Mouse (Mus musculus): Measurements from ENCODE around the gene Gsk3b.
"Not testable (repeated sequence)": the region's sequence is repeated elsewhere in the genome, so short reads cannot be mapped to it uniquely, and the experiment has no call there.

The Gsk3b gene

GRCm38 (mm10) chr16:38114074-38114473 lies 25.3 kb downstream of the Gsk3b start:
- H3K4me3 ChIP-seq (replicated peaks; ENCODE audit: low read length), result no peak overlapping the region
- H3K4me1 ChIP-seq (replicated peaks; ENCODE audit: low read depth, low read length), result peaks cover 74% of the 10 kb centered on the region
- TF ChIP-seq POU5F1 (IDR thresholded peaks at IDR 0.05; ENCODE audit: borderline replicate concordance, low read length), result no peak
- no peak for TF ChIP-seq CTCF (conservative IDR thresholded peaks at IDR 0.05; ENCODE audit: low read length)
- no peak for TF ChIP-seq NANOG (IDR thresholded peaks at IDR 0.05; ENCODE audit: borderline replicate concordance, low read length)
- peaks cover 7% of the 10 kb centered on the region; the same call in 1 of the 2 replicates for H3K36me3 ChIP-seq (ENCODE audit: insufficient read depth, low read length)
- H3K9me3 ChIP-seq (ENCODE audit: low read length), result no peaks in the 10 kb centered on the region
- no peaks in the 10 kb centered on the region for H3K27me3 ChIP-seq (ENCODE audit: insufficient read depth, low read length)

- H3K36me3 ChIP-seq (ENCODE audit: insufficient read depth, low read length); H3K4me3 ChIP-seq (replicated peaks; ENCODE audit: low read length); H3K27me3 ChIP-seq (ENCODE audit: insufficient read depth, low read length); H3K9me3 ChIP-seq (ENCODE audit: low read length): not testable (repeated sequence)
- peaks cover 71% of the 10 kb centered on the region for H3K4me1 ChIP-seq (replicated peaks; ENCODE audit: low read depth, low read length)
Observed at GRCm38 (mm10) chr16:38117909-38118308, 29.1 kb downstream of the Gsk3b start.

GRCm38 (mm10) chr16:38118723-38119122 lies 29.9 kb downstream of the Gsk3b start:
- Histone ChIP-seq H3K9me3 (ENCODE audit: low read length) (no peaks in the 10 kb centered on the region), H3K36me3 (ENCODE audit: insufficient read depth, low read length) (peaks cover 7% of the 10 kb centered on the region; the same call in 1 of the 2 replicates), H3K27me3 (ENCODE audit: insufficient read depth, low read length) (no peaks in the 10 kb centered on the region), H3K4me3 (replicated peaks; ENCODE audit: low read length) (no peak overlapping the region), H3K4me1 (replicated peaks; ENCODE audit: low read depth, low read length) (peaks cover 67% of the 10 kb centered on the region)
- TF ChIP-seq POU5F1 (IDR thresholded peaks at IDR 0.05; ENCODE audit: borderline replicate concordance, low read length), result no peak
- TF ChIP-seq NANOG (IDR thresholded peaks at IDR 0.05; ENCODE audit: borderline replicate concordance, low read length), result no peak
- TF ChIP-seq CTCF (conservative IDR thresholded peaks at IDR 0.05; ENCODE audit: low read length), result no peak

- H3K9me3 ChIP-seq (ENCODE audit: low read length), result no peaks in the 10 kb centered on the region
- H3K36me3 ChIP-seq (ENCODE audit: insufficient read depth, low read length), result peaks cover 2% of the 10 kb centered on the region; the same call in 1 of the 2 replicates
- no peaks in the 10 kb centered on the region for H3K27me3 ChIP-seq (ENCODE audit: insufficient read depth, low read length)
- H3K4me3 ChIP-seq (replicated peaks; ENCODE audit: low read length), result no peak overlapping the region
- TF ChIP-seq NANOG (IDR thresholded peaks at IDR 0.05; ENCODE audit: borderline replicate concordance, low read length) (no peak), POU5F1 (IDR thresholded peaks at IDR 0.05; ENCODE audit: borderline replicate concordance, low read length) (no peak)
- peaks cover 62% of the 10 kb centered on the region for H3K4me1 ChIP-seq (replicated peaks; ENCODE audit: low read depth, low read length)
Observed at GRCm38 (mm10) chr16:38119286-38119685, 30.5 kb downstream of the Gsk3b start.

GRCm38 (mm10) chr16:38129171-38129570 lies 40.4 kb downstream of the Gsk3b start:
- no peak for TF ChIP-seq POU5F1 (IDR thresholded peaks at IDR 0.05; ENCODE audit: borderline replicate concordance, low read length)
- TF ChIP-seq NANOG (IDR thresholded peaks at IDR 0.05; ENCODE audit: borderline replicate concordance, low read length), result no peak
- no peak for TF ChIP-seq CTCF (conservative IDR thresholded peaks at IDR 0.05; ENCODE audit: low read length)
- no peaks in the 10 kb centered on the region for H3K36me3 ChIP-seq (ENCODE audit: insufficient read depth, low read length)
- peaks cover 49% of the 10 kb centered on the region for H3K4me1 ChIP-seq (replicated peaks; ENCODE audit: low read depth, low read length)
- H3K9me3 ChIP-seq (ENCODE audit: low read length), result no peaks in the 10 kb centered on the region
- H3K4me3 ChIP-seq (replicated peaks; ENCODE audit: low read length), result no peak overlapping the region
- no peaks in the 10 kb centered on the region for H3K27me3 ChIP-seq (ENCODE audit: insufficient read depth, low read length)

- H3K27me3 ChIP-seq (ENCODE audit: insufficient read depth, low read length), result no peaks in the 10 kb centered on the region
- TF ChIP-seq POU5F1 (IDR thresholded peaks at IDR 0.05; ENCODE audit: borderline replicate concordance, low read length) (no peak), NANOG (IDR thresholded peaks at IDR 0.05; ENCODE audit: borderline replicate concordance, low read length) (no peak), CTCF (conservative IDR thresholded peaks at IDR 0.05; ENCODE audit: low read length) (no peak)
- H3K9me3 ChIP-seq (ENCODE audit: low read length), result no peaks in the 10 kb centered on the region
- no peak overlapping the region for H3K4me3 ChIP-seq (replicated peaks; ENCODE audit: low read length)
- no peaks in the 10 kb centered on the region for H3K36me3 ChIP-seq (ENCODE audit: insufficient read depth, low read length)
- H3K4me1 ChIP-seq (replicated peaks; ENCODE audit: low read depth, low read length), result peaks cover 63% of the 10 kb centered on the region
Observed at GRCm38 (mm10) chr16:38131041-38131440, 42.2 kb downstream of the Gsk3b start.

GRCm38 (mm10) chr16:38131756-38132155 lies 43.0 kb downstream of the Gsk3b start:
- Histone ChIP-seq H3K4me3 (replicated peaks; ENCODE audit: low read length) (no peak overlapping the region), H3K4me1 (replicated peaks; ENCODE audit: low read depth, low read length) (peaks cover 71% of the 10 kb centered on the region), H3K27me3 (ENCODE audit: insufficient read depth, low read length) (no peaks in the 10 kb centered on the region), H3K9me3 (ENCODE audit: low read length) (no peaks in the 10 kb centered on the region), H3K36me3 (ENCODE audit: insufficient read depth, low read length) (no peaks in the 10 kb centered on the region)
- TF ChIP-seq POU5F1 (IDR thresholded peaks at IDR 0.05; ENCODE audit: borderline replicate concordance, low read length) (no peak), NANOG (IDR thresholded peaks at IDR 0.05; ENCODE audit: borderline replicate concordance, low read length) (no peak), CTCF (conservative IDR thresholded peaks at IDR 0.05; ENCODE audit: low read length) (no peak)

- TF ChIP-seq NANOG (IDR thresholded peaks at IDR 0.05; ENCODE audit: borderline replicate concordance, low read length) (no peak), CTCF (conservative IDR thresholded peaks at IDR 0.05; ENCODE audit: low read length) (no peak), POU5F1 (IDR thresholded peaks at IDR 0.05; ENCODE audit: borderline replicate concordance, low read length) (no peak)
- H3K27me3 ChIP-seq (ENCODE audit: insufficient read depth, low read length), result no peaks in the 10 kb centered on the region
Observed at GRCm38 (mm10) chr16:38132210-38132609, 43.4 kb downstream of the Gsk3b start.

GRCm38 (mm10) chr16:38137296-38137695 lies 48.5 kb downstream of the Gsk3b start:
- Histone ChIP-seq H3K4me1 (replicated peaks; ENCODE audit: low read depth, low read length) (peaks cover 50% of the 10 kb centered on the region), H3K27me3 (ENCODE audit: insufficient read depth, low read length) (no peaks in the 10 kb centered on the region), H3K4me3 (replicated peaks; ENCODE audit: low read length) (no peak overlapping the region), H3K36me3 (ENCODE audit: insufficient read depth, low read length) (no peaks in the 10 kb centered on the region), H3K9me3 (ENCODE audit: low read length) (no peaks in the 10 kb centered on the region)
- TF ChIP-seq NANOG (IDR thresholded peaks at IDR 0.05; ENCODE audit: borderline replicate concordance, low read length) (no peak), CTCF (conservative IDR thresholded peaks at IDR 0.05; ENCODE audit: low read length) (no peak; the same call in 1 of the 2 replicates), POU5F1 (IDR thresholded peaks at IDR 0.05; ENCODE audit: borderline replicate concordance, low read length) (no peak)

More at GRCm38 (mm10) chr16:38132210-38132609, 43.4 kb downstream of the Gsk3b start:
- Histone ChIP-seq H3K4me1 (replicated peaks; ENCODE audit: low read depth, low read length) (peaks cover 70% of the 10 kb centered on the region), H3K4me3 (replicated peaks; ENCODE audit: low read length) (no peak overlapping the region), H3K9me3 (ENCODE audit: low read length) (no peaks in the 10 kb centered on the region), H3K36me3 (ENCODE audit: insufficient read depth, low read length) (no peaks in the 10 kb centered on the region)
